Mouse (Mus musculus) G1E (cell line): ENCODE measurements around the gene Kansl2.

Source experiments
- CTCF ChIP-seq: IDR thresholded peaks from 2 replicates; pipeline ENCODE4 v1.5.1; 2012; ENCODE audit warnings: low read depth, low read length, inconsistent platforms, mixed read lengths
- GATA1 ChIP-seq: IDR thresholded peaks from 2 replicates; pipeline ENCODE4 v1.6.1; 2012; ENCODE audit warnings: borderline replicate concordance, low read length, inconsistent platforms, mixed read lengths
- POLR2AphosphoS5 ChIP-seq: IDR thresholded peaks from 2 replicates; pipeline ENCODE4 v1.6.1; 2012; ENCODE audit warnings: low read depth, low read length, inconsistent platforms; ENCODE audit not compliant: insufficient replicate concordance

GRCm38 (mm10) chr15:98582410-98582809, 48.3 kb upstream of the Kansl2 start:
- TF ChIP-seq GATA1 (no peak), CTCF (no peak), POLR2AphosphoS5 (no peak)
